Mouse (Mus musculus) embryonic facial prominence, embryonic 10.5 days (tissue): Measurements from ENCODE around the gene Gns. TPM values are rescaled to one million over a fixed set of nuclear protein-coding genes. Genes with fewer than 3 reads are reported as not detected.

Source experiments
- DNase-seq: peaks from one replicate; pipeline ENCODE4 v3.0.0-alpha.2; 2017; ENCODE audit warnings: low spot score
- H3K27ac ChIP-seq: fragments of 300-500 bp; sonication (generic); replicated peaks from 2 replicates; pipeline ENCODE4 v1.5.1; 2016; ENCODE audit warnings: mild to moderate bottlenecking
- H3K27me3 ChIP-seq: fragments of 300-500 bp; sonication (generic); replicated peaks from 2 replicates; pipeline ENCODE4 v1.6.1; 2016; ENCODE audit warnings: low read depth, mild to moderate bottlenecking; ENCODE audit not compliant: poor library complexity, severe bottlenecking
- H3K36me3 ChIP-seq: fragments of 300-500 bp; sonication (generic); replicated peaks from 2 replicates; pipeline ENCODE4 v1.6.1; 2016; ENCODE audit warnings: mild to moderate bottlenecking, moderate library complexity
- H3K4me1 ChIP-seq: fragments of 300-500 bp; sonication (generic); 2 replicates; pipeline ENCODE4 v1.6.1; 2016
- H3K4me3 ChIP-seq: fragments of 300-500 bp; sonication (generic); 2 replicates; pipeline ENCODE4 v1.5.1; 2016; ENCODE audit warnings: mild to moderate bottlenecking, moderate library complexity
- H3K9me3 ChIP-seq: fragments of 300-500 bp; sonication (generic); 2 replicates; pipeline ENCODE4 v1.6.1; 2016; ENCODE audit warnings: mild to moderate bottlenecking
- WGBS: fragments of 180-500 bp; shearing (Covaris S2); methylation state at CpG from one replicate; pipeline ENCODE4 v1.1.7; 2016; 5-methylcytosine and 5-hydroxymethylcytosine counted together
- polyA plus RNA-seq: library from polyadenylated mRNA; unstranded; fragments of >200 nt; fragmentation: Nextera tagmentation; extraction: Ambion mirVana; gene quantifications from 2 replicates; pipeline ENCODE4 v1.2.1, GENCODE M21; 2016

The Gns gene
- polyA plus RNA-seq, 1 experiment from 2014 or later: 40.0 TPM

- 96% methylated on average over 10 of the region's 10 CpGs for WGBS
- DNase-seq: no peak
Observed at GRCm38 (mm10) chr10:121342260-121342659, 22.6 kb upstream of the Gns start.

GRCm38 (mm10) chr10:121343867-121344266, 21.0 kb upstream of the Gns start:
- Histone ChIP-seq H3K27ac (no peak overlapping the region), H3K4me1 (peaks cover 12% of the 10 kb centered on the region), H3K9me3 (no peaks in the 10 kb centered on the region), H3K27me3 (peaks cover 8% of the 10 kb centered on the region), H3K4me3 (no peak overlapping the region), H3K36me3 (no peaks in the 10 kb centered on the region)
- WGBS: 68% methylated on average over 6 of the region's 6 CpGs
- DNase-seq: no peak

More at GRCm38 (mm10) chr10:121342260-121342659, 22.6 kb upstream of the Gns start:
- H3K4me3 ChIP-seq: no peak overlapping the region
- H3K27me3 ChIP-seq: no peaks in the 10 kb centered on the region
- H3K27ac ChIP-seq: no peak overlapping the region
- H3K36me3 ChIP-seq: no peaks in the 10 kb centered on the region
- H3K4me1 ChIP-seq: peaks cover 12% of the 10 kb centered on the region
- H3K9me3 ChIP-seq: no peaks in the 10 kb centered on the region

GRCm38 (mm10) chr10:121349244-121349643, 15.6 kb upstream of the Gns start:
- Histone ChIP-seq H3K9me3 (peaks cover 5% of the 10 kb centered on the region; the same call in 1 of the 2 replicates), H3K27me3 (peaks cover 50% of the 10 kb centered on the region), H3K27ac (no peak overlapping the region), H3K4me3 (no peak overlapping the region), H3K36me3 (no peaks in the 10 kb centered on the region), H3K4me1 (peaks cover 16% of the 10 kb centered on the region)
- 58% methylated on average over 5 of the region's 5 CpGs for WGBS
- no peak for DNase-seq

GRCm38 (mm10) chr10:121350357-121351065, 14.4 kb upstream of the Gns start:
- Histone ChIP-seq H3K36me3 (no peaks in the 10 kb centered on the region), H3K9me3 (peaks cover 11% of the 10 kb centered on the region; the same call in 1 of the 2 replicates), H3K27ac (peak overlapping the region; percentile 57), H3K4me1 (peaks cover 16% of the 10 kb centered on the region), H3K27me3 (peaks cover 50% of the 10 kb centered on the region), H3K4me3 (peak overlapping the region; percentile 64)
- WGBS: under 1% methylated on average over 35 of the region's 35 CpGs
- peak; percentile 46 for DNase-seq

- peak; percentile 67 for DNase-seq
- Histone ChIP-seq H3K36me3 (no peaks in the 10 kb centered on the region), H3K4me3 (peak within 1 kb of the TSS; percentile 64), H3K4me1 (peaks cover 16% of the 10 kb centered on the region), H3K27ac (peak within 1 kb of the TSS; percentile 57), H3K27me3 (peaks cover 50% of the 10 kb centered on the region), H3K9me3 (peaks cover 11% of the 10 kb centered on the region; the same call in 1 of the 2 replicates)
- under 1% methylated on average over 61 of the region's 61 CpGs for WGBS
Observed at GRCm38 (mm10) chr10:121351066-121351581, 13.8 kb upstream of the Gns start, which contains the start of gene Tbc1d30. Gene Tbc1d30, minus strand, starts transcription at chr10:121351278.

- H3K4me1 ChIP-seq: peaks cover 15% of the 10 kb centered on the region
- H3K9me3 ChIP-seq: peaks cover 11% of the 10 kb centered on the region; the same call in 1 of the 2 replicates
- 34% methylated on average over 15 of the region's 15 CpGs for WGBS
- H3K27me3 ChIP-seq: peaks cover 50% of the 10 kb centered on the region
- no peaks in the 10 kb centered on the region for H3K36me3 ChIP-seq
- no peak for DNase-seq
- H3K4me3 ChIP-seq: peak overlapping the region; percentile 64
- H3K27ac ChIP-seq: no peak overlapping the region
Observed at GRCm38 (mm10) chr10:121351692-121352290, 13.1 kb upstream of the Gns start.

GRCm38 (mm10) chr10:121360358-121360757, 4.5 kb upstream of the Gns start:
- 0 out of 2 replicates have a peak, but pooled peaks cover 4% of the 10 kb centered on the region for H3K27me3 ChIP-seq
- H3K4me1 ChIP-seq: peaks cover 8% of the 10 kb centered on the region
- no peak overlapping the region for H3K27ac ChIP-seq
- no peaks in the 10 kb centered on the region for H3K9me3 ChIP-seq
- 90% methylated on average over 2 of the region's 2 CpGs for WGBS
- H3K36me3 ChIP-seq: no peaks in the 10 kb centered on the region
- H3K4me3 ChIP-seq: no peak overlapping the region
- no peak for DNase-seq

- H3K27ac ChIP-seq: no peak overlapping the region
- WGBS: 84% methylated on average over 8 of the region's 8 CpGs
- no peak for DNase-seq
Observed at GRCm38 (mm10) chr10:121363201-121363600, 1.7 kb upstream of the Gns start.

GRCm38 (mm10) chr10:121364306-121364705, 584 bp upstream of the Gns start:
- H3K27ac ChIP-seq: peak overlapping the region; percentile 86; the same call in 1 of the 2 replicates

More at GRCm38 (mm10) chr10:121363201-121363600, 1.7 kb upstream of the Gns start:
- no peaks in the 10 kb centered on the region for H3K9me3 ChIP-seq
- no peak overlapping the region for H3K4me3 ChIP-seq
- H3K27me3 ChIP-seq: 0 out of 2 replicates have a peak, but pooled peaks cover 4% of the 10 kb centered on the region
- peaks cover 30% of the 10 kb centered on the region for H3K4me1 ChIP-seq
- H3K36me3 ChIP-seq: peaks cover 9% of the 10 kb centered on the region

GRCm38 (mm10) chr10:121365781-121366272, 937 bp downstream of the Gns start:
- peaks cover 32% of the 10 kb centered on the region for H3K36me3 ChIP-seq
- no peak overlapping the region for H3K27ac ChIP-seq
- H3K9me3 ChIP-seq: 0 out of 2 replicates have a peak, but pooled peaks cover 3% of the 10 kb centered on the region
- peak overlapping the region; percentile 78 for H3K4me3 ChIP-seq
- peaks cover 30% of the 10 kb centered on the region for H3K4me1 ChIP-seq
- WGBS: 10% methylated on average over 9 of the region's 9 CpGs
- no peak for DNase-seq
- H3K27me3 ChIP-seq: no peaks in the 10 kb centered on the region

More at GRCm38 (mm10) chr10:121364306-121364705, 584 bp upstream of the Gns start:
- Histone ChIP-seq H3K4me1 (peaks cover 30% of the 10 kb centered on the region), H3K27me3 (no peaks in the 10 kb centered on the region), H3K4me3 (peak overlapping the region; percentile 78), H3K36me3 (peaks cover 17% of the 10 kb centered on the region), H3K9me3 (no peaks in the 10 kb centered on the region)
- DNase-seq: no peak
- 27% methylated on average over 15 of the region's 15 CpGs for WGBS

- Histone ChIP-seq H3K36me3 (peaks cover 46% of the 10 kb centered on the region), H3K4me3 (no peak overlapping the region), H3K27me3 (no peaks in the 10 kb centered on the region), H3K27ac (no peak overlapping the region), H3K9me3 (0 out of 2 replicates have a peak, but pooled peaks cover 3% of the 10 kb centered on the region), H3K4me1 (peaks cover 27% of the 10 kb centered on the region)
- no peak for DNase-seq
- 81% methylated on average over 13 of the region's 13 CpGs for WGBS
Observed at GRCm38 (mm10) chr10:121367271-121367670, 2.4 kb downstream of the Gns start.

- H3K27me3 ChIP-seq: no peaks in the 10 kb centered on the region
- peaks cover 27% of the 10 kb centered on the region for H3K4me1 ChIP-seq
- peaks cover 46% of the 10 kb centered on the region for H3K36me3 ChIP-seq
- 0 out of 2 replicates have a peak, but pooled peaks cover 3% of the 10 kb centered on the region for H3K9me3 ChIP-seq
- H3K4me3 ChIP-seq: no peak overlapping the region
- DNase-seq: no peak
- no peak overlapping the region for H3K27ac ChIP-seq
- 86% methylated on average over 9 of the region's 9 CpGs for WGBS
Observed at GRCm38 (mm10) chr10:121367780-121368179, 2.9 kb downstream of the Gns start.
